Mouse (Mus musculus) lung, embryonic 16.5 days (tissue): ENCODE results near the gene Rrh. TPM values are rescaled to one million over a fixed set of nuclear protein-coding genes. Genes with fewer than 3 reads are reported as not detected.
A peak's percentile ranks its signal among the peaks of the same experiment; 100 is the strongest.

Source experiments
- ATAC-seq: fragments of 200-750 bp; cut with Nextera tagmentation; 2 replicates; pipeline ENCODE4 v1.8.0; 2017; ENCODE audit warnings: low read depth, mild to moderate bottlenecking, moderate library complexity
- H3K27ac ChIP-seq: fragments of 300-500 bp; sonication (generic); 2 replicates; pipeline ENCODE4 v1.5.1; 2014; ENCODE audit warnings: mild to moderate bottlenecking, control low read depth, low read length
- H3K27me3 ChIP-seq: fragments of 300-500 bp; sonication (generic); 2 replicates; pipeline ENCODE4 v1.6.1; 2014; ENCODE audit warnings: low read depth, low read length, mixed read lengths; ENCODE audit not compliant: control insufficient read depth, insufficient read depth
- H3K36me3 ChIP-seq: fragments of 300-500 bp; sonication (generic); 2 replicates; pipeline ENCODE4 v1.6.1; 2014; ENCODE audit warnings: low read length; ENCODE audit not compliant: control insufficient read depth, insufficient read depth
- H3K4me1 ChIP-seq: fragments of 300-500 bp; sonication (generic); replicated peaks from 2 replicates; pipeline ENCODE4 v1.6.1; 2014; ENCODE audit warnings: low read length, mixed read lengths; ENCODE audit not compliant: control insufficient read depth, insufficient read depth
- H3K4me2 ChIP-seq: fragments of 300-500 bp; sonication (generic); 2 replicates; pipeline ENCODE4 v1.6.1; 2014; ENCODE audit warnings: low read depth, low read length, control low read depth
- H3K4me3 ChIP-seq: fragments of 300-500 bp; sonication (generic); 2 replicates; pipeline ENCODE4 v1.5.1; 2014; ENCODE audit warnings: mild to moderate bottlenecking, low read length, control low read depth
- H3K9ac ChIP-seq: fragments of 300-500 bp; sonication (generic); 2 replicates; pipeline ENCODE4 v1.6.1; 2014; ENCODE audit warnings: low read length, control low read depth
- H3K9me3 ChIP-seq: fragments of 300-500 bp; sonication (generic); 2 replicates; pipeline ENCODE4 v1.6.1; 2016; ENCODE audit warnings: low read length; ENCODE audit not compliant: control insufficient read depth
- WGBS: fragments of 180-500 bp; shearing (Covaris S2); extraction: QIAGEN DNeasy Blood & Tissue Kit; methylation state at CpG from one replicate; pipeline ENCODE4 v1.1.7; 2014; 5-methylcytosine and 5-hydroxymethylcytosine counted together
- polyA plus RNA-seq: library from polyadenylated mRNA; unstranded; fragments of >200 nt; fragmentation: Nextera tagmentation; extraction: Ambion mirVana; gene quantifications from 2 replicates; pipeline ENCODE4 v1.2.1, GENCODE M21; 2015

The Rrh gene
- polyA plus RNA-seq, 1 experiment from 2014 or later: not detected

GRCm38 (mm10) chr3:129831035-129831568, 8.7 kb upstream of the Rrh start, which contains the start of gene Gar1:
TSS of gene Gar1 (minus strand) at chr3:129831396.
- Histone ChIP-seq H3K4me3 (peak within 1 kb of the TSS; percentile 77), H3K9me3 (no peaks in the 10 kb centered on the region), H3K4me2 (peak within 1 kb of the TSS; percentile 67), H3K9ac (peak within 1 kb of the TSS; percentile 84), H3K27me3 (no peaks in the 10 kb centered on the region), H3K4me1 (peaks cover 15% of the 10 kb centered on the region), H3K36me3 (peaks cover 6% of the 10 kb centered on the region), H3K27ac (peak within 1 kb of the TSS; percentile 93)
- peak; percentile 95 for ATAC-seq
- under 1% methylated on average over 58 of the region's 60 CpGs for WGBS

DNA sequence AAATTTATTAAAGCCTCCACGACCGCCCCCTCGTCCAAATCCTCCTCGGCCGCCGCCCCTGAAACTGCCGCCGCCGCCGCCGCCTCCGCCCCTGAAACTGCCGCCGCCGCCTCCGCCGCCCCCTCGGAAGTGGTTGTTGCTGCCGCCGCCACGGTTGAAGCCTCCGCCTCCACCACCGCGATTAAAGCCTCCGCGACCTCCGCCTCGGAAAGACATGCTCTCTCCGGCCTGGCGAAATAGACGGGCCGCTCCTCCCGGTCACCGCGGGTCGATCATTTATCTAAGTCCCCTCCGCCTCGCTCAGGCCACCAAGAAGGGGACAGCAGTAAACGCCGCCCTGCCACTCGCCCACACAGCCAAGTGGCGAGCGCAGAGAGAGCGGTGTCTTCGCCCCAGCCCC, 8.2 kb upstream of the Rrh start:
- Histone ChIP-seq H3K4me2 (peak overlapping the region; percentile 67), H3K4me3 (peak overlapping the region; percentile 77), H3K27me3 (no peaks in the 10 kb centered on the region), H3K9me3 (no peaks in the 10 kb centered on the region), H3K27ac (peak overlapping the region; percentile 93), H3K36me3 (peaks cover 6% of the 10 kb centered on the region), H3K9ac (peak overlapping the region; percentile 84), H3K4me1 (peaks cover 13% of the 10 kb centered on the region)
- peak; percentile 18; the same call in 1 of the 2 replicates for ATAC-seq
- under 1% methylated on average over 38 of the region's 45 CpGs for WGBS

DNA sequence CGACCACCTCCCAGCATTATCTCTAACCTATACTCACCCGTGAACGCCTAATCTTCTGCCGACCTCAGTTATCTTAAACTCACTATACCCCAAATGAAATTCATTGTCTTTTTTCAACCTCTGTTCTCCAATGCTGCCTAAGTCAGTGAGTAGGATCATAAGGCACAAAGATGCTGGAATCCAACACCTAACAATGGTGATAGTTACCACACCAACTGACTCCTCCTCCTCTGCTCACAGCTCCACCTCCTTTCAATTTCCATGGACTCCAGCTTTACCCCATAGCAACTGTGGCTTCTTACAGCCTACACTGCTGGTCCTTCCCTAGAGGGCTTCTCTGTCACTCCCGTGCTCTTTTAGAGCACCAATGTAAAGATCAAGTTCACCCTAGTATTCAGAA, 5.3 kb upstream of the Rrh start:
- Histone ChIP-seq H3K36me3 (peaks cover 22% of the 10 kb centered on the region), H3K4me3 (no peak overlapping the region), H3K4me1 (peaks cover 12% of the 10 kb centered on the region), H3K27me3 (no peaks in the 10 kb centered on the region), H3K27ac (no peak overlapping the region), H3K9me3 (no peaks in the 10 kb centered on the region), H3K9ac (no peak overlapping the region), H3K4me2 (no peak overlapping the region)
- no peak for ATAC-seq
- 90% methylated on average over 5 of the region's 5 CpGs for WGBS

- Histone ChIP-seq H3K4me1 (peaks cover 12% of the 10 kb centered on the region), H3K27ac (no peak overlapping the region), H3K9me3 (no peaks in the 10 kb centered on the region), H3K27me3 (no peaks in the 10 kb centered on the region), H3K36me3 (peaks cover 22% of the 10 kb centered on the region), H3K4me2 (no peak overlapping the region), H3K9ac (no peak overlapping the region), H3K4me3 (no peak overlapping the region)
- ATAC-seq: no peak
- 86% methylated on average over 10 of the region's 10 CpGs for WGBS
These were observed 4.3 kb upstream of the Rrh start for GRCm38 (mm10) chr3:129826691-129827090.

GRCm38 (mm10) chr3:129824891-129825290, 2.5 kb upstream of the Rrh start:
- Histone ChIP-seq H3K27ac (no peak overlapping the region), H3K4me1 (peaks cover 10% of the 10 kb centered on the region), H3K36me3 (peaks cover 22% of the 10 kb centered on the region), H3K9me3 (no peaks in the 10 kb centered on the region), H3K27me3 (no peaks in the 10 kb centered on the region), H3K9ac (no peak overlapping the region), H3K4me2 (no peak overlapping the region), H3K4me3 (no peak overlapping the region)
- no peak for ATAC-seq
- 85% methylated on average over 10 of the region's 10 CpGs for WGBS

- Histone ChIP-seq H3K9ac (no peak overlapping the region), H3K36me3 (peaks cover 22% of the 10 kb centered on the region), H3K9me3 (no peaks in the 10 kb centered on the region), H3K4me3 (no peak overlapping the region), H3K4me2 (no peak overlapping the region), H3K4me1 (peaks cover 2% of the 10 kb centered on the region; the same call in 1 of the 2 replicates), H3K27me3 (no peaks in the 10 kb centered on the region), H3K27ac (no peak overlapping the region)
- no peak for ATAC-seq
- WGBS: 84% methylated on average over 4 of the region's 4 CpGs
These were observed 1.8 kb upstream of the Rrh start for GRCm38 (mm10) chr3:129824146-129824545.

DNA sequence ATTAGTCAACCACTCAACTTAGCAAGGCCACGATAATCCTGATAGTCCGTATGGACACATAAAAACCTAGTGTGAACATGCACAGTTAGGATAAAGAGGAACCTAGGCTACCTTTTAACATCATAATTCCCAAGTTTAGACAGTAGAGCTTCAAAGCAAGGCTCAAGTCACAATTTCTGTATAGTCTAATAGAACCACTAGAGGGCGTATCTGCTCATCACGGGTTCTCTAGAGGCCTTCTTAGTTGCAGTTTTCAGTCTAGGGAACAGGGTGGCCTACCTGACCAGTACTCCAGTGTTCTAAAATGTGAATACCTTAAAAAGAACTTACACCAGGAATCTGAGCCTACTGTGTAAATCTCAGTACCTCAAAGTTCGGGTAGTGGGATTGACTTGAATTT, 906 bp upstream of the Rrh start:
- Histone ChIP-seq H3K9ac (no peak overlapping the region), H3K27ac (no peak overlapping the region), H3K4me3 (no peak overlapping the region), H3K36me3 (peaks cover 19% of the 10 kb centered on the region), H3K4me1 (no peaks in the 10 kb centered on the region), H3K4me2 (no peak overlapping the region), H3K27me3 (no peaks in the 10 kb centered on the region), H3K9me3 (no peaks in the 10 kb centered on the region)
- 55% methylated on average over 5 of the region's 5 CpGs for WGBS
- ATAC-seq: 0 out of 2 replicates have a peak, but pooled peaks have one; percentile 20

DNA sequence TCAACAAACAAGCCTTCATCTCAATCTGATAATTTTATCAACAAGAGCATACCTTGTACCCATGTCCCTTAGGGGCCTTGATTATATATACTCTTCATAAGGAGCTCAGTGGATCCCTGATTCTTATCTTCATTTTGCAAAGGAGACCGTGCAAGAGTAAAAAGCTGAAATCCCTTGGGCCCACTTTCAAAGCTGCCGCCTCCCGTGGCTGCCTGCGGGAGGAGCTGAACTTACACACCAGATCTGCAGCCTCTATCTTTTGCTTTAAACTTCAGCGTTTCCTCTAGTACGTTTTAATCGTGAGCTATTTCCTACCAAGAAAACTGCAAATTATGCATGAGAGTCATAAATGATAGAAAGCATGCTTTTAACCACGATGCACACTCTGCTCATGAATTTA, 651 bp downstream of the Rrh start:
- Histone ChIP-seq H3K4me1 (no peaks in the 10 kb centered on the region), H3K9me3 (no peaks in the 10 kb centered on the region), H3K36me3 (peaks cover 18% of the 10 kb centered on the region), H3K27me3 (no peaks in the 10 kb centered on the region), H3K27ac (no peak overlapping the region), H3K4me3 (no peak overlapping the region), H3K9ac (no peak overlapping the region), H3K4me2 (no peak overlapping the region)
- ATAC-seq: no peak
- WGBS: 75% methylated on average over 8 of the region's 8 CpGs

DNA sequence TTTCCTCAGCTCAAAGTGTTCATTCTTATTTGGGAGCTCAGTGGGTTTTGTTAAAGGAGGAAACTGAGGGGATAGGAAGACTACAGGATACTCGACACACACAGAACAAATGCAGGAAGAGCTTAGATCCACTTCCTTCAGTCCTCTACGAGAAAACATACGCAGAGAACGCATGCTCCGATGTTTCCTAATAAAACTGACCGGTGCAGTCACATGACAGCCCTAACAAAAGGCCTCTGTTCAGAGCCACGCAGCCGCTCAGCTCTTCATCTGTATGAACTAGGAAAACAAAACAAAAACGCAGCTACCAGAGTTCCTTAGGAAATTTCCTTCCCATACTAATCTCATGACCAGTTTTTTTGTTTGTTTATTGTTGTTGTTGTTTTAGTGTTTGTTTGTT, 1.5 kb downstream of the Rrh start:
- Histone ChIP-seq H3K27ac (no peak overlapping the region), H3K9me3 (no peaks in the 10 kb centered on the region), H3K4me2 (no peak overlapping the region), H3K27me3 (no peaks in the 10 kb centered on the region), H3K4me3 (no peak overlapping the region), H3K4me1 (no peaks in the 10 kb centered on the region), H3K36me3 (peaks cover 17% of the 10 kb centered on the region), H3K9ac (no peak overlapping the region)
- ATAC-seq: no peak
- WGBS: 57% methylated on average over 9 of the region's 9 CpGs

DNA sequence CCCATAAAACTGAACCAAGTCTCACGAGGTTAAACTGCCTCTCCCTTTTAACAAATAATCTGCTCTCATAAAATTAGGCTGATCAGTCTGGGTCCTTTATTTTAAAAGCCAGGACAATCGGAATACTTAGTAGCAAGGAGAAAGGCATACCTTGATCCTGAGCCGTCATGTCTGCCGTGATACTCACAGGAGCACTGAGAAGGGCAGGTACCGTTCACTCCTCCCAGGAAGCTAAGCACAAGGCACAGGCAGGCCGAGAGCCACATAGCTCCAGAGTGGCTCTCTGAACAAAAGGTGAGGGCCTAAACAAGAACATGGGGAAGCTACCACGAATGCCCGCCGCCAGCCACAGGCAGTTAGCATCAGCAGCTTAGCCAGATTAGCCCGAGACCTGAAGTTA, 18.6 kb downstream of the Rrh start, which contains the start of gene Lrit3:
Gene Lrit3 (minus strand): TSS at position 266 of the 400 bp plus-strand sequence.
- WGBS: 58% methylated on average over 10 of the region's 10 CpGs

More for the DNA sequence above, 18.6 kb downstream of the Rrh start, which contains the start of gene Lrit3:
- H3K4me2 ChIP-seq: peak within 1 kb of the TSS; percentile 33
- peak within 1 kb of the TSS; percentile 24 for H3K4me3 ChIP-seq
- no peak for ATAC-seq
- no peaks in the 10 kb centered on the region for H3K9me3 ChIP-seq
- no peaks in the 10 kb centered on the region for H3K4me1 ChIP-seq
- no peaks in the 10 kb centered on the region for H3K27me3 ChIP-seq
- H3K27ac ChIP-seq: no peak within 1 kb of the TSS
- H3K36me3 ChIP-seq: no peaks in the 10 kb centered on the region
- H3K9ac ChIP-seq: no peak within 1 kb of the TSS
